Mouse (Mus musculus) urinary bladder, adult 2 months (tissue): Measurements from ENCODE around the gene Sh2b1. TPM values are rescaled to one million over a fixed set of nuclear protein-coding genes. Genes with fewer than 3 reads are reported as not detected.

Experiments used
- DNase-seq: peaks from one replicate; pipeline ENCODE4 v3.0.0; 2022; ENCODE audit warnings: low spot score
- polyA plus RNA-seq: library from polyadenylated mRNA; depleted of rRNA; stranded (reverse); fragments of >200 nt; gene quantifications from 2 replicates; pipeline ENCODE4 v1.2.3, GENCODE M21; 2012; rRNA removed

Gene Sh2b1
- polyA plus RNA-seq, 1 experiment: 52.0 TPM

DNA sequence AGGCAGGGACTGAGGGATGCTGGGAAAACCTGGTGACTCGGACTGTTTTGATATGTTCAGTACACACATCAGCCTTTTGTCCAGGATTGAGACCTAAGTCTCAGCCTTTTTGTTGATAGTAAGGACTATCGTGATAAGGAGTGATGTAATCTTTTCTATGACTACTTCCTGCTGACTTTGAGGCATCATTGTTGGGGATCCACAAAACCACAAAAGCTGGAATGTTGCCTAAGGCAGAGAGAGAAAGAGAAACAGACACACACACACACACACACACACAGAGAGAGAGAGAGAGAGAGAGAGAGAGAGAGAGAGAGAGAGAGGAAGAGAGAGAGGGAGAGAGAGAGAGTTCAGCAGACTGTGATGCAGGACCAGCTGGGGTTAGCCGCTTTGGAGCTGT is 56.7 kb downstream of the Sh2b1 start:
- DNase-seq: no peak

DNA sequence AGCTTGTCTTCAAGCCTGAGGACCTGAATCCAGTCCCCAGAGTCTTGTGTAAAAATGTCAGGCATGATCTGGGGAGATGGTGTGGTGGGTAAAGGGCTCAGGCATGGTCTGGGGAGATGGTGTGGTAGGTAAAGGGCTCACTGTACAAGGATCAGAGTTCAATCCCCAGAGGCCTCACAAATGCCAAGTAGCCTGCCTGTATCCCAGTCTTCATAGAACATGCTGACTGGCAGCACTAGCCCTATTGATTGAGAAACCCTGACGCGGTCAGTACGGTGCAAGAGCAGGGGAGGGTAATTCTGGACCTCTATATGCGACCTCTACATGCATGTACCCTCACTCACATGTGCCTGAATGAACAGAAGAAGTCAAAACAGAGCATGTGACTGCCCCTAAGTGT is 57.6 kb downstream of the Sh2b1 start:
- no peak for DNase-seq

DNA sequence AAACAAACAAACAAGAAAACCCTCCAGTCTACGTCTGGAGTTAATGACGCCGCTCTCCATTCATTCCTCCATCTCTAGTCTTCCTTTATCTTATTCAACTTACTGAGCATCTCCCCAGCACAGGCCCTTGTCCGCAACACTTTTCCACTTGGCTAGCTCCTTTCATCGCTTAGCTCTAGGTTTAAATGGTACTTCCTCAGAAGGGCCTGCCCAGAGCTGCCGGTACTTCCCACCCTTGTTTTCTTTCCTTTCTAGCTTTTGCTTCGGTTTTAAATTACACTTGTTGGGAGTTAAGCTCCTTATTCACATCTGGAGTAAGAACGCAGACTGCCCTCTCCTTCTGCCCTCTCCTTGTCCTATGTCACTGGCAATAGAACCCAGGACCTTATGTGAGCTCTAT is 58.2 kb downstream of the Sh2b1 start:
- DNase-seq: no peak

Other genes starting within 250 kb of the Sh2b1 start
- 2.7 and 3.7 TPM in 2 replicates for gene Sbk1, start 202.8 kb downstream of the Sh2b1 start, polyA plus RNA-seq
- gene Lat, start 105.9 kb downstream of the Sh2b1 start, polyA plus RNA-seq: 2.0 and 2.3 TPM in 2 replicates
- gene Spns1, start 98.0 kb downstream of the Sh2b1 start, polyA plus RNA-seq: 72.8 and 82.9 TPM in 2 replicates
- 6.3 and 7.9 TPM in 2 replicates for gene Nfatc2ip, start 78.7 kb downstream of the Sh2b1 start, polyA plus RNA-seq
- gene Cd19, start 60.5 kb downstream of the Sh2b1 start, polyA plus RNA-seq: 0.25 and 0.28 TPM in 2 replicates
- 34.8 and 47.5 TPM in 2 replicates for gene Rabep2, start 46.7 kb downstream of the Sh2b1 start, polyA plus RNA-seq
- gene Atp2a1, start 12.3 kb downstream of the Sh2b1 start, polyA plus RNA-seq: 0.22 and 0.57 TPM in 2 replicates
- gene Tufm, start 11.9 kb upstream of the Sh2b1 start, polyA plus RNA-seq: 76.6 and 83.6 TPM in 2 replicates
- 59.3 and 76.0 TPM in 2 replicates for gene Atxn2l, start 28.0 kb upstream of the Sh2b1 start, polyA plus RNA-seq
- gene Eif3c, start 91.0 kb upstream of the Sh2b1 start, polyA plus RNA-seq: 85.5 and 109 TPM in 2 replicates
- gene Apobr, start 109.5 kb upstream of the Sh2b1 start, polyA plus RNA-seq: 2.1 and 3.0 TPM in 2 replicates
- 48.1 and 53.3 TPM in 2 replicates for gene Cln3, start 110.4 kb upstream of the Sh2b1 start, polyA plus RNA-seq
- gene Il27, start 119.5 kb upstream of the Sh2b1 start, polyA plus RNA-seq: 0.18 and 0.22 TPM in 2 replicates
- gene Nupr1, start 155.4 kb upstream of the Sh2b1 start, polyA plus RNA-seq: 67.1 and 82.3 TPM in 2 replicates
- gene Sgf29, start 173.9 kb upstream of the Sh2b1 start, polyA plus RNA-seq: 24.5 and 27.7 TPM in 2 replicates
- 28.5 and 29.2 TPM in 2 replicates for gene Sult1a1, start 201.0 kb upstream of the Sh2b1 start, polyA plus RNA-seq
- 32.6 and 37.6 TPM in 2 replicates for gene Bola2, start 220.0 kb upstream of the Sh2b1 start, polyA plus RNA-seq
- 19.3 and 22.5 TPM in 2 replicates for gene Slx1b, start 220.4 kb upstream of the Sh2b1 start, polyA plus RNA-seq
- gene Coro1a, start 232.4 kb upstream of the Sh2b1 start, polyA plus RNA-seq: 34.8 and 39.4 TPM in 2 replicates